Mouse (Mus musculus) kidney, adult 11 months (tissue): Measurements from ENCODE around the gene Nlgn2.
A peak's percentile ranks its signal among the peaks of the same experiment; 100 is the strongest.

Experiments used
- DNase-seq: peaks from one replicate; pipeline ENCODE4 v3.0.0; 2022

Nlgn2 gene

DNA sequence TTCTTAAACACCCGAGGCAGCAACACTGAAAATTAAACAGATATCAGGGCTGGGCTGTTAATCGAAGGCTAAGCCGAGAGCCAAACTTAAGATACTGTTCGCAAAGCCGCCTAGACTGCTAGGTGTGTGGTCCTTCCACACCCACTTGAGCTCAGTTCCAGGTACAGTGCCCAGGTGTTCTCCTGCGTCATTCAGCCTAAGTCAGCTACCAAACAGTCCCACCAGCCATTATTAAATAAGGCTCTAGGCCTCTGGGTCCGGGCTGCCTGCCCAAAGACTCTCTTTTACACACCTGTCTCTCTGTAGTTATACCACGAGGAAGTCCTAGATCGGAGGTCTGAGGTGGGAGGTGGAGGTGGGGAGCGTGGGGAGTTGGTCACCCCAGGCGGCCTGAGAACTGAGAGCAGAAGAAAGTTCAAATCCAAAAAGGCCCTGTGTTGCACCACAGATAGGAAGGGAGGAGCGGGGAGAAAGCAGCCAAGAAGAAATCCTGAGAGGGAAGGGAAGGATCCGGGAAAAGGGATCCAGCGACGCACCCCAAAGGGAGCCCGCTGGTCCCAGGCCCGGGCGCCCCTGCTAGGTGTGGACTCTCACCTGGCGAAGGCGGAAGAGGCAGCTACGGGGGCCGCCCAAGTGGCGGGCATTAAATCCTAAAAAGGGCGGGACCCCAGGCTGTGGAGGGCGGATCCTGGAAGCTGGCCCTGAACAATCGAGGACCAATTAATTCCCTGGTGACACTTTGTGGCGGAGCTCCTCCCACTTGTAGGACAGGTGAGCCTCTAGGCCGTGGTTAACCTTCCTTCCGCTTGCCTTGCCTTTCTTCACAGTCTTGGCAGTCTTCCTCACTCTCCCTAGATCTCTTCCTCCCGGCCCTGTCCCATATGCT lies 20.8 kb upstream of the Nlgn2 start, which contains the start of gene Tnk1:
Gene Tnk1, minus strand, starts transcription at position 618 of the 886 bp plus-strand sequence.
- peak; percentile 81 for DNase-seq

DNA sequence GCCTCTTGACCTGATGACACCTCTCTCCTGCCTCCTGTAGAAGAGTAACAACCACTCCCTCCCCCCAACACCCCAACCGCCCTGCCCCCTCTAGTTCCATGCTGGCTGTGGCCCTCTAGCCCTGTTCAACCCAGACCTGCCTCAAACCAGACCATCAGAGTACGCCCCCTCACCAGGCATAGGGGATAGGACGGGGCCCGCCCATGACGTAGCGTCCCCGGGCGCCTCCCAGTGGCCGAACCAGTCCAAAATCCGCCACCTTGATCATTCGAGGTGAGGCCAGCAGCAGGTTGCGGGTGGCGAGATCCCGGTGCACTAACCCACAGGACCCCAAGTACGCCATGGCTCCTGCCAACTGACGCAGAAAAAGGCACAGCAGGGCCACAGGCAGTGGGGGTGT lies 17.8 kb upstream of the Nlgn2 start:
- no peak for DNase-seq

DNA sequence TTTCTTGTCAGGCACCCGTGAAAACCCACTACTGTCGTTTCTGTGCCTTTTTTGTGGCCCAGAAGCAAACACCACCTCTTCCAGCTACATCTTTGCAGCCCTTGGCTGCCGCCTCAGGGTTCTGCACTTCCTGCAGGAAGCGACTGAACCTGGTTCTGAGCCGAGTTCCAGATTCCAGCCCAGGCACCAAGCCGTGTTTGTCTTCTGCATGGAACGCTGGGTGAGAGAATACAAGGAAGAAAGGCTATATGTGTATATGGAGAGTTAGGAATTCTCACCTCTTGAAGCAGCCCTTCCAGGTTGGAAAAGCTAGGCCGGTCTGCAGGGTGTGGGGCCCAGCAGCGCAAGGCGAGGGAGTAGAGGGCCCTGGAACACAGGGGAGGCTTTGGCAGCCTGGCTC lies 17.1 kb upstream of the Nlgn2 start:
- DNase-seq = no peak

DNA sequence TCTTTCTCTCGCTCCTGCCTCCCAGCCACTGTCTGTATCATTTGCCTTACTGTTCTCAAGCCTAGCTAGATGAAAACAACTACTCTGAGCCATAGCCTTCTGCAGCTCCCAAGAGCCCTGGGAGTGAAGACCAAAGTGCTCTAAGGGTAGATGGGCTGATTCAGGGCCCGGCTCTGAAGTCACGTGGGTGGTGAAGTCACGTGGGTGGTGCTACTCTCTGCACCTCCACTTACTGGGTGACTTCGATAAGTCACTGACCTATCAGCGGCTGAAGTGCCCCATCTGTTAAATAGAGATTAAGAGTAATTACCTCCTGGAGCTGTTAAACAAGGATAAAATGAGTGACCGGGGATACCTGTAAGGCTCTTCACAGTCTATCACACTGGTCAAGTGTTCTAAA lies 16.4 kb upstream of the Nlgn2 start:
- DNase-seq = peak; percentile 42

DNA sequence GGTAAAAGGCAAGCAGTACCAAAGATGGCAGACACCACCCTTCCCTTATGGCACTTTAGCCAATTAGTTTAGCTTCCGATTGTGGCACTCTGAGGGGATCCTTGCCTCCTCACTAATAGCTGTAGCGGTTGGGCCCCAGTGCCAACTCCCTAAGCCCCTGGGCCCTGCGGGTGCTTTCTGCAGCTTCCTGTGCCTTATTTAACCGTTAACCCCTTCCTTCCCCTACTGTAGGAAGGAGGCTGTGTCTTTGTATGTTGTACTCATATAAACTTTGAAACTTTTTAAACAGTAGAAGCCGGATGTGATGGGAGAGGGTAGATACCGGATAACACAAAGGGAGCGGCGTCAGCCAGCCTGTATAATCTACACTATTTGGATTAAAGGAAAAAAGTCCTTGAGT lies 13.2 kb upstream of the Nlgn2 start:
- no peak for DNase-seq

DNA sequence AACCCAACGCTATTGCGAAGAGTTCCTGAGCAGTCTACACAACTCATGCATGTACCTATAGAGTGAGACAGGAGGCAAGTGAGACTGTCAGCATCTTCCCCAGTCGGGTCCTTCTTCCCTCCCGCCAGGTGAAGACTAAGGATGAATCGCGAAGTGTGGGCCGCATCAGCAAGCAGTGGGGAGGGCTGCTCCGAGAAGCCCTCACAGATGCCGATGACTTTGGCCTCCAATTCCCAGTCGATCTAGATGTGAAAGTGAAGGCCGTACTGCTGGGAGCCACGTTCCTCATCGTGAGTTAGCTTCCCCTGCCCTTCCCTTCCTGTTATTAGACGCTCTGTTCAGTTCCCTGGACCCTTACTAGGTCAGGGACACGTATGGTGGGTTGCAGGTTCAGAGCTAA lies 12.3 kb upstream of the Nlgn2 start:
- no peak for DNase-seq

DNA sequence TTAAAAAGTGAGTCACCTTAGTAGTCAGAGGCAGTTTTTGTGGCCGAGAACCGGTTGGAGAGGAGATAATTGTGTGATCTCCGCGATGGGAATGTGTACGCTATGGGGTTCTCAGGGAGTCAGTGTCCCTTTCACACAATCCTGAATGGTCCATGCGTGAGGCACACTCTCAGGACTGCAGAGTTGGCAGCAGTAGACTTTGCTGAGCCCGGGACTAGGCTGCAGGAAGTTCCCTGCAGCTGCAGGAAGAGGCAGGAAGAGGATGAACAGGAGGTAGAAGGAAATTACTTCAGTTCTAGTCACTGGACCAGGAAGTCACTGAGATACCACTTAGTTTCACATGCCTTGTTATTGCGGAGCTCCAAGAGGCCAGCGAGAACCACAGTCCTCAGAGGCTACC lies 11.5 kb upstream of the Nlgn2 start:
- no peak for DNase-seq

DNA sequence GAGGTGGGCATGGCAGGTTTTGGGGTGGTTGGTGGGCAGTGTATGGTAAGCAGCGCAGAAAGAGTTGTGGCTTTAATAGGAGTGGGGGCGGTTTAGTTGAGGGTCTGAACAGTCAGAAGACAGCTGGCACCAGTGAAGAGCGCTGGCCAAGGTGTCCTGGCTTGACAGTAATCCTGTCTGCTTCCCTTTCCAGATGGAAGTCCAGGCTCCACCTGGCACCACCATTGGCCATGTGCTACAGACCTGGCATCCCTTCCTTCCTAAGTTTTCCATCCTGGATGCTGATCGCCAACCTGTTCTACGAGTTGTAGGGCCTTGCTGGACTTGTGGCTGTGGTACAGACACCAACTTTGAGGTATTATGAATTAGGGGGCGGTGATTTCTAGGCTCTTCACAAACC lies 10.4 kb upstream of the Nlgn2 start:
- no peak for DNase-seq

DNA sequence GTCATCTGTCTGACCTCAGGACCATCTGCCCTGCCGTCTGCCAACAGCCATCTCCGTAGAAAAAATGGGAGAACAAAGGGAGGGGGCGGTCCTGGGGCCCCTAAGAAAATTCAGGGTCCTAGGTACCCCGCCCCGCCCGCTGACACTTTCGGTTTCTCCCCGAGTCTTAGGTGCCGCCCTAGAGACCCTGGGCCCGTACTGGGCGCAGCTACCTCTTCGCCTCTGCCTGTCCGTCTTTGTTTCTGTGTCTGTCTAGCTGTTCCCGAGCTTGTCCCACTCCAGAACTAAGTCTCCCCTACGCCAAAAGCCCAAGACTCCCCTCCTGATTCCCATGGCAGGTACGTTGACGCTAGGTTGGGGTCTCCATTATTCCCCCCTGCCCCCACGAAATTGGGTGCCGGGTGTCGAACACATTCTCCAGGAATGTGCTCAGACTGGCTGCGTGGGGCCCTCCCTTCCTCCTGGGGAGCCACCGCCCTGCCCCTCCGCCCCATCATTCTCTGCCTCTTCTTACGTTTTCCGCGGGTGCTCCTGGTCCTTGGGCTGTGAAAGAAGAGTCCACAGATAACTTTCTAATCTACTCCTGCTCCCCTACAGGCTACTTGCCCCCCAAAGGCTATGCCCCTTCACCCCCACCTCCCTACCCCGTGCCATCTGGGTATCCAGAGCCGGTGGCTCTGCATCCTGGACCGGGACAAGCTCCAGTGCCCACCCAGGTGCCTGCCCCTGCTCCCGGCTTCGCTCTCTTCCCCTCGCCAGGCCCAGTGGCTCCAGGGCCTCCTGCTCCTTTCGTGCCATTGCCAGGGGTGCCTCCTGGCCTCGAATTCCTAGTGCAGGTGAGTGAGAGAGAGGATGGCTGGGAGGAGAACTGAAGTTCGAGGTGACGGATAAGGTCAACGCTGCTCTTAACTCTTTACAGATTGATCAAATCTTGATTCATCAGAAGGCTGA lies 9.4 kb upstream of the Nlgn2 start:
- no peak for DNase-seq

DNA sequence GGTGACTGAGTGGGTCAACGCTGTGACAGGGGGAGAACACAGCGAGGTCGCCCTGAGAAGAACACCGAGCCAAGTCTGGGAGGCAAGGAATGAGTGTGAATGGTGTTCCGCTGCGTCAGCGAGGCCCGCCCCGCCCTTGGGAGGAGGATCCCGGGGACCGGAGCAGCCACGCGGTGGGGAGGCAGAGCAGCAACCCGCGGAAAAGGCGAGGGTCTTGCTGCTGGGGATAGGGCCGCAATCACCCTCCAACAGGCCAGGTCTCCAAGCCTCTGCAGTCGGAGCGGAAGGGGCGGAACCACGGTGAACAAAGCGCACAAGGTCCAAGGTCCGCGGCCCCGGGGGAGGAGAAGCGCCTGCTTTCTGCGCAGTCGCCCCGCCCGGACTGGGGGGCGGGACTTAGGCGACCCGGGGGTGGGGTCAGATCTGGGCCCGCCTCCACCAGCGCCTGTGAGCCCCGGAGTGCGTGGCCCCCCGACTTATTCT lies 8.7 kb upstream of the Nlgn2 start, which contains the start of gene Plscr3:
Gene Plscr3, plus strand, starts transcription at position 179 of the 483 bp plus-strand sequence.
- DNase-seq = peak; percentile 95

DNA sequence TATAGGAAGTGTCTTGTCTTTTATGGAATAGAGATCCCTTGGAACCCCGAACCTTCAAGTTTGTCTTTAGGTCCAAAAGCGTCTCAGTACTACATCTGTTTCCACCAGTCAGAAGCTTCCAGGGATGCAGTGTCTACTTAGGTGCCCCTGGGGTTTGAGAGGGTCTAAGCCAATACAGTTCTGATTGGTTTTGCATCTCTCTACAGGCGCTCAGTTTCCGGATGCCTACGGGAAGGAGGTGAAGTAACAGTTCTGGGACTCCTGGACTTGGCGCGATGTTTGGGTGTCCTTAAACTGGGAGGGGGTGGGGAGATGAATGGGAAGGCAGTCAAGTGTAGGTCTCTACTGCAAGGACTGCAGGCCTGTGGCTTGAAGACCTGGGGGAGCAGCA lies 1.1 kb upstream of the Nlgn2 start:
- no peak for DNase-seq

DNA sequence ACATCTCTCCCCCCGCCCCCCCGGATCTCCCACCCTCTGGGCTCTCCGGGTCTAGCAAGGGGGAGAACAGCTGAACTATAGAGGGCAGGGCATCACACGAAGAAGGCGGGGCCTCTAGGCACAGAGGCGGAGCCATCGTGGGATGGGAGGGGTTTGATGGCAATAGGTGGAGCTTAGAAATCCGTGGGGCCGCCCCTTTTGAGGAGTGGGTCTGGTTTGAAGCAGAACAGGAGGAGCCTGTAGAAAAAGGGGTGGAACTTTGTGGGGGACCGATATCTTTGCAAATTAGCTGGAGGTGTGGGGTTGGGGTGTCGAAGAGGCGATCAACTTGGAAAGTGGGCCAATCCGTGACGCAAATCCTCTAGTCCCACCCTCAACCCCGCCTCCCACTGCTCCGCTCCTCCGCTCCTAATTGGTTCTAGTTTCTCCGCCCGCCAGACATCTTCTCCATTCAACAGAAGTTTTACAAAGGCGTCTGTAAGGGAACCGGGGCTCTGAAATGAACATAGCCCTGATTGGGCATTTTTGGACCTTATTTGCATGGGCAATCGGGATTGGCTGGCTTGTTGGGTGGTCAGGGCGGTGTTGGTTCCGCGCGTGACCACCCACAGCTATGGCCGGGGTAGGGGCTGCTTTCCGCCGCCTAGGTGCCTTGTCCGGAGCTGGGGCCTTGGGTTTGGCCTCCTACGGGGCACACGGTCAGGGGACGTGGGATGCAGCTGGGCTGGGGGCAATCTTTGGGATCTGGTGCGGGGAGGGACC lies 549 bp upstream of the Nlgn2 start, which contains the start of gene Tmem256:
Gene Tmem256, plus strand, starts transcription at position 563 of the 762 bp plus-strand sequence.
- DNase-seq = peak; percentile 99

DNA sequence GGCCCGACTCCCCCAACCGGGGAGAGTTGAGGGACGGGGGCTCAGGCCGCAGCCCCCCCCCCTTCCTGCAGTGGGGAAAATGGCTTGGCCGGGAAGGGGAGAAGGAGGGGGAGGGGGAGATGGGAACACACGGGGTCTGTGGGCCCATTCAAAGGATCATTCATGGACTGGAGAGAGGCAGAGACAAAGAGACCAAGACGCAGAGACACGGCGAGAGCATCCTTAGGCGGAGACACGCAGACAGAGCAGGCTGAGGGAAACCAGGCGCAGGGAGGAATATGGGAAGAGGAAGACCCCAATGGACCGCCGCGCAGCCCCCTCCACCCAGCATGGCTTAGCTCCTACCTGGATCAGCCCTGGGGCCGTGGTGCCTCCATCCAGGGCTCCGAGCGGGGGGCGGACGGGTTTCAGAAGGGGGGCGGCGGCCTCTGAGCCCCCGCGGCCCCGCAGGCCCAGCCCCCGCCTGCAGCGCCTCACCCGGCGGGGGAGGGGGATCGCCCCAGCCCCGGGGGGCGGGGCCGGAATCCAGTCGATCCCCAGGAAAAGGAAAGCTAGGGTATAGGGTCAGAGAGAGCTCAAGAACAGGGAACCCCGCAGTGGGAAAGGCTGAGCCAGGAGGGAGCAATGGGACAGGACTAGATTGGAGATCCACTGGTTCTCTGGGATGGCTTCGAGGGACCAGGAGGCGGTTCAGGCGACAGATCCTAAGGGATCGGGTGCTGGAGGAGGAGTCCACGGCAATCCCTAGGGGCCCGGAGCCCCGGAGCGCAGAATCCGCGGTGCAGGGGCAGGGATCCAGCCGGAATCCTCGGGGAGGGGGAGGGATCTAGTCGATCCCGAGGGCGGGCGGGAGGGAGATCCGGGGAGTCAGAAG lies 644 bp downstream of the Nlgn2 start:
- peak; percentile 37 for DNase-seq

DNA sequence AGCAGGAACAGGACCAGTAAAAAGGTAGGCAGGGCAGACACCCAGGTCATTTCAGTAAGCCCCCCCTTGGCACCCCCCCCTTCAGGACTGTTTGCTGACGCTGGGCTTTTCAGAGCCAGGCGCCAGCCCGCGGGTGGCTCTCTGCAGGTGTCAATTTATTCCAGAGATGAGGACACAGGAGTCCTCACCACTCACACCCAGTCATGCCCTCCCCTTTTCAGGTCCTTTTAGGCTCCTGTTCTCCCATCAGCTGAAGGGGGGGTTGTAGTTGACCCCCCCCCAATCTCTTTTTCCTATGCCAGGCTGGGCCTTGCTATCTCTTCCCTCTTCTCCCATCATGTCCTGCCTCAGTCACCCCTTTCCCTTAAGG lies 1.6 kb downstream of the Nlgn2 start:
- no peak for DNase-seq

DNA sequence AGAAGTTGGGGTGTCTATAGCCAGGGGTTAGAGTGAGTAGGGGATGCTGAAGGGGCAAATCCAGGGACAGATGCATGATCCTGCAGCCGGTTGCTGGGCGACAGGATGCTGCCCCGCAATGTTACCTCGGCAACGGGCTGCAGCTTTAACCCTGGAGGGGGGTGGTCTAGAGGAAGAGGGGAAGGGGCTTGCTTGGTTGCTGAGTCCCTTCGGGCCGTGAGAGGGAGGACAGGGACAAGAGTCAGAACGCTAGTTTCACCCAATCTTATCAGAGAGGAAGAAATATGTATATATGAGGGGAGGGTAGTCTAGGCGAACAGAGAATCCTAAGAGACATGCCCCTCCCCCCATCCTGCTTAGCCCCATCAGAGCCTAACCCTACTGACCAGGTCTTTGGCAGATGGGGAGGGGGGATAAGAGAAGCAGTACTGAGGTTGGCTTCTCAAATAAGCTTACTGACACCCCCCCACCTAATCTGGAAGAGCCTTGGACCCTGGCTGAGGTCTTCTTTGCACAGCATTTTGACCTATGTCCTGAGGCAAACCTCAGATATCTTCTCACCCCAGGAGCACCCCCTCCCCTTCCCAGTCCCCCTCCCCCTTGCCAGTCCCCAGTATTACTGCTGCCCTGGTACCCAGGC lies 2.1 kb downstream of the Nlgn2 start:
- no peak for DNase-seq

DNA sequence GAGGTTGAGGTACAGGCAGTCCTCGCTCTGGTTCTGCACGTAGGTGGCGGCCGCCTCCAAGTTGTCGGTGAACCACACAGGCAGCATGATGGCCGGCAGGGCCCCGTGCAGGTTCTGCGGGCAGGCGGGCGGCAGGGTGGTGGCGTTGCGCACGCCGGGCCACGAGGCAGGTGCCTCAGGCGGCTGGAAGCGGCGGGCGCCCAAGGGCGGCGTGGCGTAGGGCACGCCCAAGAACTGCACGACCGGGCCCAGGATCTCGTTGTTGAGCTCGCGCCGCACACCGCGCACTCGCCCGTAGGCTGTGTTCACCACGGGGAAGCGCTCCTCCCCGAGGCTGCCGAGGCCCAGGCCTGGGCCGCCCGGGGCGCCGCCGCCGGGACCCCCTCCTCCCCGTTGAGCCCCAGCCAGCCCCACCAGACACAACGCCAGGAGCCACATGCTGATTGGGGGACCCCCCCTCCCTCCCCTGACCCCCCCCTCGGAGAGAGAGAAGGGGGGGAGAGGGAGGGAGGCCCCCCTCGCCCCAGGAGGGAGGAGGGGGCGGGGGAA lies 3.5 kb downstream of the Nlgn2 start:
- no peak for DNase-seq

DNA sequence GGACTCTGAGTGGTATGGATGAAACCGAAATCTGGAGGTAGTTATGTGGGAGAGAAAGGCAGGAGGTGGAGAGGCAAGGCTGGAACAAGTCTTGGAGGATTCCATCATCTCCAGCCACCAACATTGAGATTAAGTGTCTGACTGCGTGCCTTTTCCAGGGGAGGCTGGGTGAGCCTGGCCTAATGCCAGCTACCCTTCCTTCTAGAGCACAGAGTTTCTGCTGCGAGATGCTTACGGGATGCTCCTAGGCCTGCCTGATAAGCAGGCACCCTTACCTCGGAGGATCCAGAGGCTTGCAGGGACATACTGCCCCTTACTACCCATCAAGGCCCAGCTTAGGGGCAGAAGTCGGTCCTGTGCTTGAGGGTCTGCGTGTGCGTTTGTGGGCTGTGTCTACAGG lies 4.0 kb downstream of the Nlgn2 start:
- DNase-seq = no peak

DNA sequence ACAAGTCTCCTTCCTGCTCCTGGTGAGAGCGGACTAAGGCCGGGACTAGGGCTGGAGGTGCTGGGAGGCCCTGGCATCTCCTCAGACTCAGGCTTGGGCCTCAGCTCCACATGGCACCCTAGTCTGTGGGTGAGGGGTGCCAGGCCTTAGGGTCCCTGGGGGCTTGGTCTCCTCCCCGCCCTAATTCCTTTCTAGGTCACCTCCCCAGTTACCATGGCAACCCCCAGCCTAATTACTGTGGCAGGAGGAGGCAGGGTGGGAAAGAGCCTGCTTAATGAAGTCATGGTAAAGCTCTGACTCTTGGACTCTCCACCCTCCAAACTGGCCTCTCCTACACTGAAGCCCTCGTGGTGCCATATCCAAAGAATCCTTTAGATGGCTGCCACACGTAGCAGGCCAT lies 8.8 kb downstream of the Nlgn2 start:
- no peak for DNase-seq

DNA sequence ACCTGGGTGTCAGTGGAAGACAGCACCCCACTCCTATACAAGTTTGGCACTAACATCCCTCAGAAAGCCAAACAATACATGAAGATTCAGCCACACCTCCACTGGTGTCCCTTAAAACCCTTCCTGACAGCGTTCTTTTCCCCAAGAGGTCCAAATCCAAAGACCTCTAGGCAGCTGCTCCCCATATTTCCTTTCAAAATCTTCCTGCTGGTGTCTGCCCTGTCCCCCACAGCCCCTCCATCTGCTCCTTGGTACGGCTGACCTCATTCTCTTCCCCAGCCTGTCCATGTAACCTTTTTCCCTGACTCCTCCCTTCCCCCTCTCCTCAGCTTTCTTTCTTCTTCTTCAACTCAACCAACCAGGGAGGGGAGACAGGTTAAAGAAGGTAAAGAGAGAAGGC lies 14.1 kb downstream of the Nlgn2 start:
- no peak for DNase-seq

DNA sequence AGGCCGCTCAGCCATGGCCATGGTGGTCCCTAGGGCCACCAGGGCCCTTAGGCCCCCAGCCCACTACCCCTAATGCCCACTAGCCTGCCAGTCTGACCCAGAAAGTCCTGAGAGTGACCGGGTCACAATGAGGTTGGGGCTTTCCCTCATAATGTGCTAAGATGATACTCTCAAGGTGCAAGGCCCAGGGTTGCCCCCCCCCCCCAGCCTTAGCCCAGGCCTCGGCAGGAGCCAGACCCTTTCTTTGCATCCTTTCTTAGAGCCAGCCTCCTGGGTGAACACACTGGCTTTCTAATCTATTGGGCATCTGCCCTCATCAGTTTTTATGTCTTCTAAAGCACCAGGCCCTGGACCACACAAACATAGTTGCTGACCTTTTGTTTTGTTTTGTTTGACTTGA lies 15.5 kb downstream of the Nlgn2 start, which contains the start of gene Spem1:
Gene Spem1, minus strand, starts transcription at position 101 of the 400 bp plus-strand sequence.
- no peak for DNase-seq

DNA sequence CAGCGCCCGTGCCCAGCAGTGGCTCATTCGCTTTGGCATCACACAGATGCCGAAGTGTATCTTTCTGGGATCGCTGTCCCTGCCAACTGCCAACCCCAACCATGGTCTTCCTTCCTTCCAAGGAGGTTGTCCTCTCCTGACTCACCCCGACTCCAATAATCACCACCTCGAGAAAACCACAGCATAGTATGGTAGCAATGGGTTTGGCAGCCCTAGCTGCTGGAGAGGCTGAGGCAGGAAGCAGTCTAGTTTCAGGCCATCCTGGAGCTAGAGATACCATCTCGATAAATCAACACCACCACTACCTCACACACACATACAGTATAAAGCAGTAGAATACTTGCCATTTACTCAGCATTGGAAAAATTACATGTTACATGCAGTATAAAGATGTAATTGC lies 18.7 kb downstream of the Nlgn2 start:
- DNase-seq = no peak
